Mouse (Mus musculus): ENCODE data around the gene Fgfr2.

GRCm38 (mm10) chr7:130527306-130527705 lies 2595.8 kb downstream of the Fgfr2 start:
- TF ChIP-seq MYOG (IDR thresholded peaks at IDR 0.05; ENCODE audit: control insufficient read depth, extremely low read depth, insufficient read length), result no peak
- TF ChIP-seq CTCF (IDR thresholded peaks at IDR 0.05; ENCODE audit: control insufficient read depth, insufficient read depth, insufficient read length), result no peak
- no peak for TF ChIP-seq CEBPB (IDR thresholded peaks at IDR 0.05; ENCODE audit: low read depth)
- TF ChIP-seq MYOD1 (IDR thresholded peaks at IDR 0.05; ENCODE audit: control insufficient read depth, insufficient read length, low read depth), result no peak
